Mouse (Mus musculus): ENCODE data around the gene Apba2.

Gene Apba2

GRCm38 (mm10) chr7:64586133-64586532, 84.6 kb downstream of the Apba2 start:
- no peak for DNase-seq (ENCODE audit: low spot score in 2 of 2)

GRCm38 (mm10) chr7:64586571-64586970, 85.1 kb downstream of the Apba2 start:
- no peak for DNase-seq (ENCODE audit: low spot score in 2 of 2)

DNA sequence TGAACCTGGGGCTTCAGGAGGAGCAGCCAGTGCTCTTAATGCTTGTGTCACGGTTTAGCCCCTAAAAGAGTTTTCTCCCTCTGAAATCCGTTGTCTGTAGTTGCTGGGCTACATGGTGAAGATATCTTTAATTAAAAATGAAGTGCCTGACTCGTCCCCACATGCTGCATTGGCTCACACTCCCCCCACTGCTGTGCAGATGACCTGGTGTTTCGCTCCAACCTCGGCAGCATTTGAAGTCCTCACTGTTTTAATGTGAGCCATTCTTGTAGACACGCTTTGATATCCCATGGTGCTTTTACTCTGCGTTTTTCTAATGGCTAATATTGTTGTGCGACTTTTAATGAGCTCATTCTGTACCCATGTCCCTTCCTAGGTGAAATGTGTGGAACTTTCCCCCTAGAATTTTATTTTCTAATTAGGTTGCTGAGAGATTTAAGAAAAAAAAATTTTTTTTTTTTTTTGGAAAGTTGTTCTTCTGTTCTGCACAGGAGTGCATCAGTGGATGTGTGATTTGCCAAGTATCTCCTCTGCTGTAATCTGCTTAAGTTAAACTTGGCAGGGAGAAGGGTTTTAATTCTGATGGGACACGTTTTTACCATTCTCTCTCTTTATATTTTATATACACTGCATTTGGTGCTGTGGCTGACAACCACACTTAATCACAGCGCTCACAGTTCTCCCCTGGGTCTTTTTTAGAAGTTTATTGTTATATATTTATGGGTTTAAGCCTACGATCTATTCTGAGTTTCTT, 87.3 kb downstream of the Apba2 start:
- DNase-seq (ENCODE audit: low spot score in 2 of 2), result no peak

GRCm38 (mm10) chr7:64595256-64595655, 93.8 kb downstream of the Apba2 start:
- no peak for DNase-seq (ENCODE audit: low spot score in 2 of 2)

DNA sequence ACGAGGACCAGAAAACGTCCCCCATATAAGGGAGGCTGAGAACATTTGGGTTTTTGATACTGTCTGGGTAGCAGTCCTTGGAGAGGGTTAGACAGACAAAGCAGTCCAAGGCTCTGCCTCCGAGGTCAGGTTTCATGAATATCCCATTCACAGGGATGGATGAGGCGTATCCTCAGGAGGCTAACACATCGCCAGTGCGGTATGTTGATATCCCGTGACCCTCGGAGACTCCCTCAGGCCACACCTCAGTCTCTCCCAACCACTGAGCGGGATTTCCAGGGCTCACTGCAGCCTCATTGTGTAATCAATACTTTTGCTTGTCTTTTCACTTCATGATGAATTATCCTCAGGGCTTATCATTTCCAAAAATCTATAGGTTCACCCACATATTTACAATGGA, 95.1 kb downstream of the Apba2 start:
- no peak for DNase-seq (ENCODE audit: low spot score in 2 of 2)

- DNase-seq (ENCODE audit: low spot score in 2 of 2), result no peak
Observed at GRCm38 (mm10) chr7:64609866-64610265, 108.4 kb downstream of the Apba2 start.

DNA sequence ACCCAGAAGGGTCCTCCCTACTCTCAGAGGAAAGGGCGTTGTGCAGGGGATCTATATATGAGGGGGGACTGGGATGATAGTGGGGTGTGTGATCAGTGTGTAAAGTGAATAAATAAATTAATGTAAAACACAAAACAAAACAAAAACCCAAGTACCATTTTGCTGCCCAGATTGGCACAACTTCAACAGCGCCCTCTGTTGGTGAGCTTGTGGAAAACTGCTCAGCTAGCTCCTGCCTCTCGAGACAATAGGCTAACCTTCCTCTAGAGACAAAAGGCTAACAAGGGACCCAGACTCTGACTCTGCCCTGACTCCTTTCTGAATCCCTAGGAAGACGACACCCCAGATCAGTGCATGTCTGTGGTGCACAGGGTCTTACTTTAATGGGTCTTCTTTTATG, 109.4 kb downstream of the Apba2 start:
- no peak for DNase-seq (ENCODE audit: low spot score in 2 of 2)

DNA sequence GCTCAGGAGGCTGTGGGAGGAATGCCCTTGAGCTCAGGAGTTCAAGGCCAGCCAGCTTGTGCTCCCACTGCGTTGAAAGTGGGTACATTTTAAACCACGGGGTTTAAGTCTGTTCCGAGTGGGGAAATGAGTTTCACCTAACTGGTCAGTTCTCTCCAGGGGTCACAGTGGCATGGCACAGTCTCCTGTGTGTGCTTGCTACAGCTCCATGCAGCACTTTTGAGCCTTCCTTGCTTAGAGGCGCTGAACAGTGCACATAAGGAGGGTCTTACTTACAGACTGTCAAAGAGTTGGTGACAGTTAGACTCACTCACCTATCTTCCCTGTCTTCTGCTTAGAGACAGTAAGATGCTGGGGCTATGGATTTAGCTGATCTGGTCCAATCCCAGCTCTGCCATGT, 117.8 kb downstream of the Apba2 start:
- DNase-seq (ENCODE audit: low spot score in 2 of 2), result no peak

GRCm38 (mm10) chr7:64626494-64626893, 125.0 kb downstream of the Apba2 start:
- DNase-seq (ENCODE audit: low spot score in 2 of 2), result no peak

GRCm38 (mm10) chr7:64627972-64628655, 126.6 kb downstream of the Apba2 start:
- no peak for DNase-seq (ENCODE audit: low spot score in 2 of 2)

DNA sequence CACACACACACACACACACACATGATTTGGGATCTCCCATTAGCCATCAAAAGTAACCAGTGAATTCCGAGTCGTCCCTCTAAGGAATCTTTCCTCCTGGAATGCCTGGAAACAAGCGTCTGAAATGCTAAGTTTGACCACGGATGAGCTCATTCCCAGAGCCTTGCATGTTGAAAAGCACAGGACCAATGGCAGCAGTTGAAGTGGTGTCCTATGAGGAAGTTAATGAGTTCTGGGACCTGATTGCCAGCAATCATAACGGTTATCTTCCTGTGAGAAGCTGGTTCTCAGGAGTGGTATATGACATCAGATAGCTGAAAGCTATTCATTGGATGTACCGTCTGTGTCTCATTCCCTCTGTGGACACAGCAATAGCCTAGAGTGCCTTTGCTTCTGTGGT, 129.2 kb downstream of the Apba2 start:
- DNase-seq (ENCODE audit: low spot score in 2 of 2), result no peak

- DNase-seq (ENCODE audit: low spot score in 2 of 2), result no peak
Observed at GRCm38 (mm10) chr7:64631131-64631530, 129.6 kb downstream of the Apba2 start.

- no peak for DNase-seq (ENCODE audit: low spot score in 2 of 2)
Observed at GRCm38 (mm10) chr7:64631781-64632351, 130.4 kb downstream of the Apba2 start.

GRCm38 (mm10) chr7:64633182-64633581, 131.7 kb downstream of the Apba2 start:
- DNase-seq (ENCODE audit: low spot score in 2 of 2), result no peak

DNA sequence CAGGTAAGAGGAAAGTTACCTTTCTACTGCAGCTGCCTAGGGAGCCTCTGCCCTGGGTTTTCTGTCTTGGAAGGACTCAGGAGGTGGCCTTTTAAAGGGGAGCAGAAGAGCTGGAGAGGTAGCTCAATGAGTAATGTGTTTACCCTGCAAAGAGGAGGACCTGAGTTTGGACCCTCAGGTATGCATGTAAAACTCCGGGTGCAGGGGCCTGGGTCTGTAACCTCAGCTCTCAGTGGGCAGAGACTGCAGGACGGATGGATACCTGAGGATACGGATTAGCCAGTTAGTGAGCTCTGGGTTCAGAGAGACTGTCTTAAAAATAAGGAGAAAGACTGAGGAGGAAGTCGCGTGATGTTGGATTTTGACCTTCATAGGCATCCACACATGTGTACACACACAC, 132.4 kb downstream of the Apba2 start:
- no peak for DNase-seq (ENCODE audit: low spot score in 2 of 2)

- no peak for DNase-seq (ENCODE audit: low spot score in 2 of 2)
Observed at GRCm38 (mm10) chr7:64634482-64634881, 133.0 kb downstream of the Apba2 start.

DNA sequence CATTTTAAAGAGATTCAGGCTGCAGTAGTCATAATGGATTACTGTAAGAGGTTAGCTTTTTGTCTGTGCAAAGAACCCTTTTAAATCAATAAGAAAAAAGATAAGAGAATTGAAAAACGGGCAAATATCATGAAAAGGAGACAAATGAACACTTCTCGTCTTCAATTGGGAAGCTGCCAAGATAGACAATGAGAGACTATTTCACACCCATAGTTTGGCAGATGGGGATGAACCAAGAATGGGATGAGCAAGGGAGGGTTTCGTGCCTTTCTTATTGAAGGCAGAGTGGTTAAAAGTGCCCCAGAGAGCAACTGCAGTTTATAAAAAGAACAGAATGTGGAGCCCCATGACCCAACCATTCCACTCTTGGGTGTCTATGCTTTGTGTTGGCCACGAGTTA, 137.4 kb downstream of the Apba2 start:
- no peak for DNase-seq (ENCODE audit: low spot score in 2 of 2)

GRCm38 (mm10) chr7:64640651-64641050, 139.1 kb downstream of the Apba2 start:
- DNase-seq (ENCODE audit: low spot score in 2 of 2), result no peak

DNA sequence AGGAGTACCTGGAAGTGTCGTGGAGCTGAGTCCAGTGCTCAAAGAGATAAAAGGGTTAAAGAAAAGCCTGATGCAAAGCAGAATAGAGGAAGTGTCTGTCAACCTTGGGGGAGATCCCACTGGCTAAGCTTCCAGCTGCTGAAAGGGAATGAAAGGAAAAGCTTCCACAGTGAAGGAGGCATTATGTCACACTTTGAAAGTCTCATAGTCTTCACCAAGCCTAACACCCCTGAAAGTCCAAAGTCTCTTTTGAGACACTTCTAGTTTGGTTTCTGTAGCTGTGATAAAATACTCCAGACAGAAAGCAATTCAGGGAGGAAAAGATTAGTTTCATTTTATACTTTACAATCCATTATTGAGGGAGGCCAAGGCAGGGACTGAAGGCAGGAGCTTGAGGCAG, 141.4 kb downstream of the Apba2 start:
- DNase-seq (ENCODE audit: low spot score in 2 of 2), result no peak

DNA sequence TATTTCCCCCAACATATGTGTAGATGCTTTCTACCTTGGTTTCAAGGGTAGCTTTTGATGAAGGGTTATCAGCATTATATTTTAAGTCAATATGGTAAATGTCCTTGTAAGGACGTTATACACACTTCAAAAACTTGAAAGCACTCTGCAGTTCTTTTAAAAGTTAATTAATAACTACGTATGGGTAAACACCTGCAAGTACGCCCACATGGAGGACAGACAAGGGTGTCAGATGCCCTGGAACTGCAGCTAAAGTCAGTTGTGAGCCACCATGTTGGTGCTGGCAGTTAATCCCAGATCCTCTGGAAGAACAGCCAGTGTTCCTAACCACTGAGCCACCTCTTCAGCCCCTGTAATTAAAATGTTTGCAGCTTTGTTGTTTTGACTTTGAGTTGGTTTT, 144.0 kb downstream of the Apba2 start:
- no peak for DNase-seq (ENCODE audit: low spot score in 2 of 2)

- DNase-seq (ENCODE audit: low spot score in 2 of 2), result no peak
Observed at GRCm38 (mm10) chr7:64646046-64646445, 144.5 kb downstream of the Apba2 start.

- DNase-seq (ENCODE audit: low spot score in 2 of 2), result no peak
Observed at GRCm38 (mm10) chr7:64648947-64649607, 147.6 kb downstream of the Apba2 start.

DNA sequence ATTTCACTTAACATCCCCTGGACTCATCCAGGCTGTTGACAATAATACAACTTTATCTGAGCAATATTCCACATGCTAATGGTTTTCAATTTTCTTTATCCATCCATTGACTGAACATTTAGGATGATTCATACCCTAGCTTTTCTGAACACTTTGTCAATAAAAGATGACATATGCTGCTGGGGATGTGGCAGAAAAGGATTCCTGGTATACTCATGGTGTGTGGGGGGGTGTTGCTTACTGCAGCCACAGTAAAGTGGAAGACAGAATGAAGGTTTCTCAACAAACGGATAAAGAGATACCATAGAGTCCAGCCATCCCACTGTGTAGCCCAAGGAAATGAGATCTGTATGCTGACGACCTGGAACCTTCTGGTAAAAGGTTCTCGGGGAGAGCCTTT, 150.5 kb downstream of the Apba2 start:
- no peak for DNase-seq (ENCODE audit: low spot score in 2 of 2)
